Mouse (Mus musculus) hindbrain, embryonic 12.5 days (tissue): ENCODE data around the gene Gm3448. TPM values are rescaled to one million over a fixed set of nuclear protein-coding genes. Genes with fewer than 3 reads are reported as not detected.
"Not testable (repeated sequence)": the region's sequence is repeated elsewhere in the genome, so short reads cannot be mapped to it uniquely, and the experiment has no call there.

Source experiments
- ATAC-seq: fragments of 200-750 bp; cut with Nextera tagmentation; 2 replicates; pipeline ENCODE4 v1.8.0; 2017; ENCODE audit warnings: moderate TSS enrichment; ENCODE audit not compliant: low FRiP score
- H3K27ac ChIP-seq: fragments of 300-500 bp; sonication (generic); 2 replicates; pipeline ENCODE4 v1.5.1; 2016; ENCODE audit warnings: mild to moderate bottlenecking
- H3K27me3 ChIP-seq: fragments of 300-500 bp; sonication (generic); 2 replicates; pipeline ENCODE4 v1.6.1; 2016; ENCODE audit warnings: mild to moderate bottlenecking
- H3K36me3 ChIP-seq: fragments of 300-500 bp; sonication (generic); 2 replicates; pipeline ENCODE4 v1.6.1; 2016; ENCODE audit warnings: mild to moderate bottlenecking
- H3K4me1 ChIP-seq: fragments of 300-500 bp; sonication (generic); 2 replicates; pipeline ENCODE4 v1.6.1; 2016
- H3K4me2 ChIP-seq: fragments of 300-500 bp; sonication (generic); replicated peaks from 2 replicates; pipeline ENCODE4 v1.6.1; 2016; ENCODE audit warnings: mild to moderate bottlenecking
- H3K4me3 ChIP-seq: fragments of 300-500 bp; sonication (generic); 2 replicates; pipeline ENCODE4 v1.5.1; 2016; ENCODE audit warnings: mild to moderate bottlenecking
- H3K9ac ChIP-seq: fragments of 300-500 bp; sonication (generic); 2 replicates; pipeline ENCODE4 v1.6.1; 2016; ENCODE audit warnings: mild to moderate bottlenecking, moderate library complexity
- H3K9me3 ChIP-seq: fragments of 300-500 bp; sonication (generic); replicated peaks from 2 replicates; pipeline ENCODE4 v1.6.1; 2016; ENCODE audit warnings: mild to moderate bottlenecking
- WGBS: fragments of 180-500 bp; shearing (Covaris S2); methylation state at CpG from one replicate; pipeline ENCODE4 v1.1.7; 2016; 5-methylcytosine and 5-hydroxymethylcytosine counted together
- polyA plus RNA-seq: library from polyadenylated mRNA; unstranded; fragments of >200 nt; fragmentation: Nextera tagmentation; extraction: Ambion mirVana; gene quantifications from 2 replicates; pipeline ENCODE4 v1.2.1, GENCODE M21; 2016

Gm3448 gene
- polyA plus RNA-seq, 1 experiment from 2014 or later = 6.5 TPM

GRCm38 (mm10) chr17:14968373-14968913 lies 72.9 kb downstream of the Gm3448 start:
- WGBS = no CpG with 5 or more reads among the region's 6 CpGs

GRCm38 (mm10) chr17:14961557-14962154 lies 79.7 kb downstream of the Gm3448 start:
- not testable (repeated sequence) for H3K4me2 ChIP-seq, H3K36me3 ChIP-seq, H3K27me3 ChIP-seq, H3K4me3 ChIP-seq, H3K4me1 ChIP-seq, H3K27ac ChIP-seq, H3K9ac ChIP-seq, H3K9me3 ChIP-seq
- no CpG with 5 or more reads among the region's 44 CpGs for WGBS
- ATAC-seq = peak; percentile 95

More at GRCm38 (mm10) chr17:14968373-14968913, 72.9 kb downstream of the Gm3448 start:
- not testable (repeated sequence) for H3K36me3 ChIP-seq, ATAC-seq, H3K4me1 ChIP-seq, H3K4me2 ChIP-seq, H3K4me3 ChIP-seq, H3K27ac ChIP-seq, H3K9me3 ChIP-seq, H3K9ac ChIP-seq, H3K27me3 ChIP-seq

GRCm38 (mm10) chr17:14960951-14961556 lies 80.3 kb downstream of the Gm3448 start, which contains the start of gene Phf10:
Phf10 (minus strand) TSS chr17:14961273.
- not testable (repeated sequence) for H3K9me3 ChIP-seq, H3K27ac ChIP-seq, H3K4me1 ChIP-seq, H3K36me3 ChIP-seq, H3K27me3 ChIP-seq
- Histone ChIP-seq H3K9ac (peak within 1 kb of the TSS; percentile 84), H3K4me3 (peak within 1 kb of the TSS; percentile 79), H3K4me2 (peak within 1 kb of the TSS; percentile 95)
- peak; percentile 83 for ATAC-seq
- under 1% methylated on average over 41 of the region's 100 CpGs for WGBS

- WGBS = under 1% methylated on average over 20 of the region's 23 CpGs
Measured at GRCm38 (mm10) chr17:14960520-14960919, 80.8 kb downstream of the Gm3448 start.

GRCm38 (mm10) chr17:14959979-14960378 lies 81.4 kb downstream of the Gm3448 start:
- Histone ChIP-seq H3K4me3 (peak overlapping the region; percentile 15; the same call in 1 of the 2 replicates), H3K9me3 (no peaks in the 10 kb centered on the region), H3K36me3 (peaks cover 4% of the 10 kb centered on the region; the same call in 1 of the 2 replicates), H3K9ac (0 out of 2 replicates have a peak overlapping the region, but pooled peaks have one; percentile 20), H3K27me3 (no peaks in the 10 kb centered on the region), H3K27ac (no peak overlapping the region), H3K4me1 (peaks cover 5% of the 10 kb centered on the region), H3K4me2 (peak overlapping the region; percentile 95)
- ATAC-seq = no peak
- WGBS = 32% methylated on average over 3 of the region's 3 CpGs

More at GRCm38 (mm10) chr17:14960520-14960919, 80.8 kb downstream of the Gm3448 start:
- Histone ChIP-seq H3K27ac (no peak overlapping the region), H3K4me3 (peak overlapping the region; percentile 79), H3K9me3 (no peaks in the 10 kb centered on the region), H3K4me2 (peak overlapping the region; percentile 95), H3K36me3 (peaks cover 4% of the 10 kb centered on the region; the same call in 1 of the 2 replicates), H3K27me3 (no peaks in the 10 kb centered on the region), H3K9ac (peak overlapping the region; percentile 84), H3K4me1 (peaks cover 5% of the 10 kb centered on the region)
- ATAC-seq = peak; percentile 26; the same call in 1 of the 2 replicates

- Histone ChIP-seq H3K4me2 (no peak overlapping the region), H3K36me3 (peaks cover 11% of the 10 kb centered on the region), H3K4me3 (no peak overlapping the region), H3K9ac (no peak overlapping the region), H3K4me1 (peaks cover 5% of the 10 kb centered on the region), H3K9me3 (no peaks in the 10 kb centered on the region), H3K27ac (no peak overlapping the region), H3K27me3 (no peaks in the 10 kb centered on the region)
- WGBS = 91% methylated on average over 5 of the region's 5 CpGs
- no peak for ATAC-seq
Measured at GRCm38 (mm10) chr17:14958686-14959327, 82.5 kb downstream of the Gm3448 start.

GRCm38 (mm10) chr17:14953452-14953851 lies 87.9 kb downstream of the Gm3448 start:
- Histone ChIP-seq H3K9me3 (no peaks in the 10 kb centered on the region), H3K36me3 (peaks cover 41% of the 10 kb centered on the region), H3K9ac (no peak overlapping the region), H3K4me3 (no peak overlapping the region), H3K4me1 (no peaks in the 10 kb centered on the region), H3K4me2 (no peak overlapping the region), H3K27ac (no peak overlapping the region), H3K27me3 (no peaks in the 10 kb centered on the region)
- 91% methylated on average over 8 of the region's 8 CpGs for WGBS
- ATAC-seq = no peak

GRCm38 (mm10) chr17:14949161-14949827 lies 92.0 kb downstream of the Gm3448 start:
- Histone ChIP-seq H3K4me3 (no peak overlapping the region), H3K27ac (no peak overlapping the region), H3K9me3 (no peaks in the 10 kb centered on the region), H3K36me3 (peaks cover 51% of the 10 kb centered on the region), H3K4me2 (no peak overlapping the region), H3K27me3 (no peaks in the 10 kb centered on the region), H3K9ac (no peak overlapping the region), H3K4me1 (peaks cover 4% of the 10 kb centered on the region; the same call in 1 of the 2 replicates)
- no peak for ATAC-seq
- WGBS = 88% methylated on average over 7 of the region's 7 CpGs

Other genes starting within 250 kb of the Gm3448 start
- gene Wdr27, start 98.4 kb downstream of the Gm3448 start, polyA plus RNA-seq = 7.0 and 8.5 TPM in 2 replicates
- 37.5 and 39.5 TPM in 2 replicates for gene 1600012H06Rik, start 98.4 kb downstream of the Gm3448 start, polyA plus RNA-seq
- gene Phf10, start 80.3 kb downstream of the Gm3448 start, polyA plus RNA-seq = 22.2 and 24.9 TPM in 2 replicates
- gene 9030025P20Rik, start 63.1 kb downstream of the Gm3448 start, polyA plus RNA-seq = 10.3 and 12.2 TPM in 2 replicates
- 1.1 TPM in 1 of 2 replicates, not detected in the other for gene Gm3417, start 62.7 kb downstream of the Gm3448 start, polyA plus RNA-seq
- 10.3 and 11.7 TPM in 2 replicates for gene Gm3435, start 31.4 kb downstream of the Gm3448 start, polyA plus RNA-seq
- 97.1 and 112 TPM in 2 replicates for gene Ermard, start 329 bp downstream of the Gm3448 start, polyA plus RNA-seq
- not detected in 2 replicates for gene Tcte3, start within 50 bp of the Gm3448 start, polyA plus RNA-seq